Mouse (Mus musculus) liver, embryonic 14.5 days (tissue): ENCODE data around the gene Raph1.

Source experiments
- CTCF ChIP-seq: IDR thresholded peaks from 2 replicates; pipeline ENCODE4 v1.5.1; 2016; ENCODE audit warnings: antibody characterized with exemption, low read depth, control low read depth
- EP300 ChIP-seq: IDR thresholded peaks from 2 replicates; pipeline ENCODE4 v1.6.1; 2016; ENCODE audit warnings: antibody characterized with exemption, low read depth

DNA sequence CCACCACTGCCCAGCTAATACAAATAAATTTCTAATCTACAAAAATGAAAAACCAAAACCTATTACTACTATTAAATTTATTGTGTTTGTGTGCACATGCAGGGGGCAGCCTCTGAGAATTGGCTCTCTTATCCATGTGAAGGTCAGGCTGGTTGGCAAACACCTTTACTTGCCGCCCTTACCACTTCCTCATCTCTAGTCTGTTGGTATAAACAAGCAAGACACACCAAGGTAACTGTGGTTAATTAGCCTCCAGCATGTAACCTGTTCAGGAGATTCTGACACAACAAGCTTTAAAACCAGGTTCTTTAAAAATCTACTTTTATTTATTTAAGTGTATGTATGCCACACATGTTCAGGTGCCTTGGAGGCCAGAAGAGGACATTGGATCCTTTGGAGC, 84.0 kb downstream of the Raph1 start:
- TF ChIP-seq CTCF (no peak), EP300 (no peak)
